Mouse (Mus musculus) heart, postnatal 0 days (tissue): ENCODE measurements around the gene Cdc14b. TPM values are rescaled to one million over a fixed set of nuclear protein-coding genes. Genes with fewer than 3 reads are reported as not detected.
A peak's percentile ranks its signal among the peaks of the same experiment; 100 is the strongest.

ENCODE experiments used
- ATAC-seq: fragments of 200-750 bp; cut with Nextera tagmentation; 2 replicates; pipeline ENCODE4 v1.8.0; 2017; ENCODE audit warnings: low read depth, moderate number of reproducible peaks, moderate library complexity; ENCODE audit not compliant: insufficient read depth
- DNase-seq: peaks from one replicate; pipeline ENCODE4 v3.0.0-alpha.2; 2016; ENCODE audit warnings: low spot score
- H3K27ac ChIP-seq: fragments of 300-500 bp; sonication (generic); 2 replicates; pipeline ENCODE4 v1.5.1; 2014; ENCODE audit warnings: low read depth, mild to moderate bottlenecking
- H3K27me3 ChIP-seq: fragments of 300-500 bp; sonication (generic); 2 replicates; pipeline ENCODE4 v1.6.1; 2014; ENCODE audit warnings: low read length, mixed read lengths; ENCODE audit not compliant: control insufficient read depth, insufficient read depth
- H3K36me3 ChIP-seq: fragments of 300-500 bp; sonication (generic); replicated peaks from 2 replicates; pipeline ENCODE4 v1.6.1; 2014; ENCODE audit warnings: low read length, mixed read lengths; ENCODE audit not compliant: control insufficient read depth, insufficient read depth
- H3K4me1 ChIP-seq: fragments of 300-500 bp; sonication (generic); 2 replicates; pipeline ENCODE4 v1.6.1; 2014; ENCODE audit warnings: antibody characterized with exemption; ENCODE audit not compliant: control insufficient read depth, insufficient read depth
- H3K4me2 ChIP-seq: fragments of 300-500 bp; sonication (generic); 2 replicates; pipeline ENCODE4 v1.6.1; 2014; ENCODE audit warnings: low read depth, mild to moderate bottlenecking, low read length, moderate library complexity
- H3K4me3 ChIP-seq: fragments of 300-500 bp; sonication (generic); 2 replicates; pipeline ENCODE4 v1.5.1; 2014; ENCODE audit warnings: low read depth, low read length
- H3K9ac ChIP-seq: fragments of 300-500 bp; sonication (generic); replicated peaks from 2 replicates; pipeline ENCODE4 v1.6.1; 2014; ENCODE audit warnings: low read depth, low read length, mixed read lengths
- H3K9me3 ChIP-seq: fragments of 300-500 bp; sonication (generic); replicated peaks from 2 replicates; pipeline ENCODE4 v1.6.1; 2016; ENCODE audit warnings: low read length; ENCODE audit not compliant: control insufficient read depth
- CTCF ChIP-seq: IDR thresholded peaks from 2 replicates; pipeline ENCODE4 v1.5.1; 2016; ENCODE audit warnings: antibody characterized with exemption, control low read depth, low read depth
- EP300 ChIP-seq: IDR thresholded peaks from 2 replicates; pipeline ENCODE4 v1.6.1; 2016; ENCODE audit warnings: antibody characterized with exemption, low read depth
- whole genome bisulfite sequencing: fragments of 180-500 bp; shearing (Covaris S2); extraction: QIAGEN DNeasy Blood & Tissue Kit; methylation state at CpG from one replicate; pipeline ENCODE4 v1.1.7; 2014; 5-methylcytosine and 5-hydroxymethylcytosine counted together
- polyA plus RNA-seq: library from polyadenylated mRNA; unstranded; fragments of >200 nt; fragmentation: Nextera tagmentation; extraction: Ambion mirVana; gene quantifications from 2 replicates; pipeline ENCODE4 v1.2.1, GENCODE M21; 2015
- total RNA-seq: library from RNA; depleted of rRNA; stranded (reverse); fragments of >200 nt; gene quantifications from 2 replicates; pipeline ENCODE4 v1.2.3, GENCODE M21; 2014; ENCODE audit warnings: low replicate concordance

Gene Cdc14b
- total and polyA plus RNA-seq, 2 experiments from 2014 or later = 5.6 to 7.6 TPM

DNA sequence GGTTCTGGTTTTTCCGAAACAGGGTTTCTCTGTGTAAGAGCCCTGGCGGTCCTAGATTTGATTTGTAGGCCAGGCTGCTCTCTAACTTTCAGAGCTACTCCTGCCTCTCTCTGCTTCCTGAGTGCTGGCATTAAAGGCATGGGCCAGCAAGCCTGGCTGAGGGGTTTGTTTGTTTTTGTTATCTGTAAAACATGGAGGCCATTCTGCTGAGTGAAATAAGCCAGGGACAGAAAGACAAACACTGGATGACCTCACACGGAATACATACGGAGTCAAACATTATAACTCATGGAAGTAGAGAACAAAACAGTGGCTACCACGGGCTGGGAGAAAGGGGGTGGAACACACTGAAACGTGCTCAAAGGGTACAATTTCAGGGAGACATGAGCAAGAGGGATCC lies 35.5 kb upstream of the Cdc14b start:
- H3K27me3 ChIP-seq = no peaks in the 10 kb centered on the region
- H3K4me1 ChIP-seq = peaks cover 21% of the 10 kb centered on the region
- peaks cover 18% of the 10 kb centered on the region for H3K36me3 ChIP-seq
- 25% methylated on average over 6 of the region's 6 CpGs for WGBS
- peak overlapping the region; percentile 5 for H3K4me3 ChIP-seq
- peak overlapping the region; percentile 98 for H3K27ac ChIP-seq
- no peak for ATAC-seq
- TF ChIP-seq EP300 (no peak), CTCF (no peak)
- H3K9ac ChIP-seq = 0 out of 2 replicates have a peak overlapping the region, but pooled peaks have one; percentile 18
- no peaks in the 10 kb centered on the region for H3K9me3 ChIP-seq
- H3K4me2 ChIP-seq = peak overlapping the region; percentile 64
- DNase-seq = peak; percentile 41

DNA sequence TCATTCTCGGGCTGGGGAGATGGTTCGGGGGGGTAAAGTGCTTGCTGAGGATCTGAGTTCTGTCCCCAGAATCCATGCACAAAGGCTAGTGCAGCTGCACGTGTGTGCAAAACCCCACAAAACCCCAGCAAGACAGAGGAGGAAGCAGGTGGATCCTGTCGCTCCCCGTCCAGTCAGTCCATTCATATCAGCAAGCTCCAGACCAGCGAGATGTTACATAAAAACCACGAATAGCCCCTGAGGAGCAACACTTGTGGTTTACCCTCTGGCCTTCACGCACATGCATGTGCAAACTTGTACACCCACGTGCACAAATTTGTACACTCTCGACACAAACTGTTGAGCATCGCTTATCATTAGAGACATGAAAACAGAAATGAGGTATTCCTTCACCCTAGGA lies 34.8 kb upstream of the Cdc14b start:
- H3K9ac ChIP-seq = peak overlapping the region; percentile 18; the same call in 1 of the 2 replicates
- peak overlapping the region; percentile 98; the same call in 1 of the 2 replicates for H3K27ac ChIP-seq
- DNase-seq (no peak), ATAC-seq (no peak)
- peaks cover 21% of the 10 kb centered on the region for H3K4me1 ChIP-seq
- 0 out of 2 replicates have a peak overlapping the region, but pooled peaks have one; percentile 5 for H3K4me3 ChIP-seq
- no peaks in the 10 kb centered on the region for H3K27me3 ChIP-seq
- H3K4me2 ChIP-seq = peak overlapping the region; percentile 30; the same call in 1 of the 2 replicates
- TF ChIP-seq CTCF (no peak), EP300 (no peak)
- peaks cover 24% of the 10 kb centered on the region for H3K36me3 ChIP-seq
- WGBS = 47% methylated on average over 11 of the region's 11 CpGs
- H3K9me3 ChIP-seq = no peaks in the 10 kb centered on the region

DNA sequence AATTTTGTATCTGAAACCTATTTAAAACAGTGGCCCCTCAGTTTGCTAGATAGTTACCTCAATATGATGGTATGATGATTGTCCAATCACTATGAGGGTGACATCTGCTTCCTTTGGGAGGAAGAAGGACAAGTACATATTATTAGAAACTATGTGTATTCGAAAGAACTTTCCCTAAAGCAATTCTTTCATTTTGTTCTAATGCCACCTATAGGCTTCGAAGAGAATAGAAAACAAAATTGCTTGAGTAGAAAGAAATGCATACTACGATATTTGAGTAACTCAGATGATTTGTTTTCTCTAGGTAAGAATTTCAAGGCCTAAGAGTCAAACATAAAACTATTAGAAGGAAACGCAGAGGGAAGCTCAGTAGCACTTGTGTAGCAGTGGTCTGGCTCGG lies 33.9 kb upstream of the Cdc14b start:
- no peak for ATAC-seq
- 38% methylated on average over 5 of the region's 5 CpGs for WGBS

DNA sequence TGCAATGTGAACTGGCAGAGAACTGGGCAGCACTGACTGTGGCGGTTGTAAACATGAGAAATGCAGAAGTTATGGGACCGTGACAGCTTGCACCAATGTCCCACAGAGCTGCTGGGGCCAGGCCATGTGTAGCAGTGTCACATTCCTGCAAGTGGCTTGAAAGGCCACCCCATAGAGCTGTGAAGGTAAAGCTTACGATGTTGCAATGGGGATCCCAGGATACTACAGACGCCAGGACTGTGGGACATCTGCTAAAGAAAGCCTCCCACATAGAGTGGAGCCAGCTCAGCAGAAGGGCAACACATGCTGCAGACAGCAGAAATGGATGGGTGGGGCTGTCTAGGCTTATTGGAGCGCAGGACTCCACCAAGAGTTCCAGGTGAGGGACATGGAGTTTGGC lies 32.4 kb upstream of the Cdc14b start:
- H3K27me3 ChIP-seq = no peaks in the 10 kb centered on the region
- H3K36me3 ChIP-seq = peaks cover 46% of the 10 kb centered on the region
- no peak overlapping the region for H3K4me2 ChIP-seq
- TF ChIP-seq EP300 (no peak), CTCF (no peak)
- no peak overlapping the region for H3K9ac ChIP-seq
- peaks cover 21% of the 10 kb centered on the region for H3K4me1 ChIP-seq
- DNase-seq = no peak
- 85% methylated on average over 5 of the region's 5 CpGs for WGBS
- ATAC-seq = no peak
- H3K27ac ChIP-seq = no peak overlapping the region
- H3K4me3 ChIP-seq = no peak overlapping the region
- no peaks in the 10 kb centered on the region for H3K9me3 ChIP-seq

More for the DNA sequence above, 33.9 kb upstream of the Cdc14b start:
- H3K4me2 ChIP-seq = no peak overlapping the region
- H3K9me3 ChIP-seq = no peaks in the 10 kb centered on the region
- TF ChIP-seq CTCF (peak; percentile 35; the same call in 1 of the 2 replicates), EP300 (no peak)
- H3K4me1 ChIP-seq = peaks cover 21% of the 10 kb centered on the region
- H3K36me3 ChIP-seq = peaks cover 32% of the 10 kb centered on the region
- no peaks in the 10 kb centered on the region for H3K27me3 ChIP-seq
- H3K4me3 ChIP-seq = no peak overlapping the region
- DNase-seq = peak; percentile 46
- no peak overlapping the region; the same call in 1 of the 2 replicates for H3K27ac ChIP-seq
- H3K9ac ChIP-seq = no peak overlapping the region

DNA sequence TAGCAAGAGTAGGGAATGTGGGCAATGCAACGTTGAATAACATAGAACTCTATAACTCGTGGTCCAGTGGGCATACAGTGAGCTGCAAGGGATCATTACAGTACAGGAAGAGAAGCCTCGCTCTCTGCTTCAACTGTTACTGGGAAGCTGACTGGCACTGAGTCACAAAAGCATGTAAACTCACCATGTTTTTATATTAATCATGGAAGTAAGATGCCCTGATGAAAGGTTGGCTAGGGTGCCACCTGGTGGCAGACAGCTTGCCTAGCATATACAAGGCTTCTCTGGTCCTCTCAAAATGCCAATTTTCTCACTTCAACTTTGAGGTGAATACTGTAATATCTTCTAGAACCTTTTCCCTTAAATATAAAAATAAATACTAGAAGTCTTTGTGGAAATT lies 31.0 kb upstream of the Cdc14b start:
- H3K4me3 ChIP-seq = no peak overlapping the region
- H3K9ac ChIP-seq = no peak overlapping the region
- WGBS = 72% methylated on average over 3 of the region's 3 CpGs
- peaks cover 48% of the 10 kb centered on the region for H3K36me3 ChIP-seq
- DNase-seq = peak; percentile 58
- H3K4me1 ChIP-seq = peaks cover 19% of the 10 kb centered on the region
- H3K4me2 ChIP-seq = no peak overlapping the region
- no peak overlapping the region for H3K27ac ChIP-seq
- ATAC-seq = no peak
- TF ChIP-seq EP300 = no peak
- peak; percentile 84 for TF ChIP-seq CTCF
- H3K27me3 ChIP-seq = no peaks in the 10 kb centered on the region
- no peaks in the 10 kb centered on the region for H3K9me3 ChIP-seq

DNA sequence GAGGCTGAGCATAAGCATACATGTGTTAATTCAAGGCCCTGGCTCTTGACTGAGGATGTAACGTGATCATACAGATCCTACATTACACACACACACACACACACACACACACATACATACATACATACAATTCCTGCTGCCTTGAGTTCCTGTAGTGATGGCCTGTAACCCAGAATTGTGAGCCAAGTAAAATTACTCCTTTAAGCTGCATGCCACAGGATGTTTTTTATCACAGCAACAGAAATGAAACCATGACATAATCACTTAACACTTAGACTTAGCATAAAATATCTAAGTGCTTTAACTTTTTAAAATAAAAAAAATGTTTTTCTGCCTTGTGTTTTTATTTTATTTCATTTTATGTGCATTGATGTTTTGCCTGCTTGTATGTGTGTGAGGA lies 24.0 kb upstream of the Cdc14b start:
- H3K4me2 ChIP-seq = no peak overlapping the region
- no peak overlapping the region for H3K27ac ChIP-seq
- 93% methylated on average over 1 of the region's 1 CpGs for WGBS
- no peak overlapping the region for H3K4me3 ChIP-seq
- H3K9me3 ChIP-seq = no peaks in the 10 kb centered on the region
- no peak for ATAC-seq
- TF ChIP-seq CTCF (no peak), EP300 (no peak)
- H3K36me3 ChIP-seq = peaks cover 51% of the 10 kb centered on the region
- no peaks in the 10 kb centered on the region for H3K27me3 ChIP-seq
- H3K4me1 ChIP-seq = no peaks in the 10 kb centered on the region
- no peak overlapping the region for H3K9ac ChIP-seq
- DNase-seq = no peak
